Mouse (Mus musculus) activated CD4-positive, CD25-positive, alpha-beta regulatory T cell, adult 4 months (primary cell): ENCODE results near the gene Ralb. TPM values are rescaled to one million over a fixed set of nuclear protein-coding genes. Genes with fewer than 3 reads are reported as not detected.

ENCODE experiments used
- ATAC-seq: one replicate; pipeline ENCODE4 v1.8.0; 2017
- polyA plus RNA-seq, 2 experiments: library from polyadenylated mRNA; unstranded; fragments of 100-300 nt; shearing (Covaris generic); gene quantifications; one replicate each; pipeline ENCODE4 v1.2.1; 2017

Ralb gene
- polyA plus RNA-seq, 2 experiments from 2014 or later = 12.2 to 14.2 TPM

- no peak for ATAC-seq
Observed at GRCm38 (mm10) chr1:119523826-119524225, 19.2 kb upstream of the Ralb start.

GRCm38 (mm10) chr1:119523369-119523768 lies 18.8 kb upstream of the Ralb start:
- ATAC-seq = no peak

DNA sequence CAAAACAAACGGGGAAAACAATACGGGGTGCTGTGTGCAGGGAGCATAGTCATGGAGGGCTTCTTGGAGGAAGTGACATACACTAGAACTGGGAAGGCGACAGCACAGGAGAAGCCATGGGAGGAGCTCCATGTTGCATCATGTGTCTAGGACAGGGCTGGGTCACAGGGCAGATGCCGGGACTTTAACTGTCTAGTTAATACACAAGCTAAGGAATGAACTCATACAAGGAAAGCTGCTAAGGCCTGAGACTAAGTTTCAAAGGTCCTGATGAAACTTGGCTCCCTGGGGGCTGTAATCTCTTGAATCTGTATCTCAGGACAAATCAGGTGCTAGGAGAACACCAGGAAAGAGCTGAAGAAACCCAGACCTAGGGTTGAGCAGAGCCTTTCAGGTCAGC lies 18.1 kb upstream of the Ralb start:
- ATAC-seq = no peak

- no peak for ATAC-seq
Observed at GRCm38 (mm10) chr1:119521681-119522080, 17.1 kb upstream of the Ralb start.

GRCm38 (mm10) chr1:119521029-119521428 lies 16.4 kb upstream of the Ralb start:
- no peak for ATAC-seq

GRCm38 (mm10) chr1:119519286-119519685 lies 14.7 kb upstream of the Ralb start:
- ATAC-seq = no peak

- no peak for ATAC-seq
Observed at GRCm38 (mm10) chr1:119518786-119519185, 14.2 kb upstream of the Ralb start.

- ATAC-seq = no peak
Observed at GRCm38 (mm10) chr1:119518060-119518459, 13.5 kb upstream of the Ralb start.

DNA sequence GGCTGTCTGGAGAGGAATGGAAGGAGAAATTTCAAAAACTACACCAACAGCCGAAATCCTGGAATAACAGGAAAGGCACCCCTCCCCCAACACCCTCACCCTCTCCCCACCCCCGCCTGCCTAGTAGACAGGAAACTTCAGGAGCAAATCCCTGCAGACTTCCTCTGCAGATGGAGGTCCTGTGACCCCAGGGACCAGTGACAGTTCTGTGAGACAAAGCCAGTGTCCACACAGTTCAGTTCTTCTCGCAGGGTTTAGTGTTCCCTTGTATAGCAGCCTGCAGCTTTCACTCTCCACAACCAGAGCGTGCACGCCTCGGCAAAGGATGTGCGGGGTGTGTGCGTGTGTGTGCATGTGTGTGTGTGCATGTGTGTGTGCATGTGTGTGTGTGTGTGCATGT lies 6.3 kb upstream of the Ralb start:
- ATAC-seq = no peak

DNA sequence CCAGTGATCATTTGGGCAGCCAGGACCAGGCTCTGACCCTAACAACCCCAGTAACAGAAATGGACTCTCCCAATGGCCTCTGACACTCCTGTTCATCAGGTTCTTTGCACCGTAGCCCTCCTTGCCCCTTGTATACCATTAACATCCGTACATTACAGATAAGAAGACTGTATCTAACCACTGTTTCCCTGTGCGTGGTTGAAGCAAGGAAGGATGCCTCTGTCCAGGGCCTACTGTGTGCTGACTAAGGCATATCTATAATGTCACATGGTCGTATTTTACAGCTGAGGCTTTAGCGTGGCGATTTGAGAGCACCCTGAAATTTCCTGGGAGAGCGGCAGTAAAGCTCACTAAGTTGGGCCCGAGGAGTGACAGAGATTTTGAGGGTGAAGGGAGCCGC lies 5.8 kb upstream of the Ralb start:
- no peak for ATAC-seq

GRCm38 (mm10) chr1:119509474-119509873 lies 4.9 kb upstream of the Ralb start:
- no peak for ATAC-seq

DNA sequence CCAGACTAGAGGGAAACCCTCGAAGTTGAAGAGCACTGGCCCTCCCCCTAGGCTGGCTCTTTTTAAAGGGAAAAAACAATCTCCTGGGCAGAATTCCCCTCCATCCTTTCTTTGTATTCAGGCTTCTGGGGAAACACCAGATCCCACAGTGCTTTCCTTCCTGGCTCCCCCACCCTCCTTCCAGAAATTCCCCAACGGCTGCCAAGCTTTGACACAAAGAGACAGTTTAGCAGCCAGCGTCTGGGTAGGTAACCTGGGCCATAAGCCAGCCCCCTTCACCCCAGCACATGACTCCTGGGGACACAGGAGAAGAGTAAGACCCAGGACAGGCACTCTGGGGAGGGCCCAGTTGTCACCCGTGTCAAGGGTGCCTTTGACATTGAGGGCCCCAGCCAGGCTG lies 4.0 kb upstream of the Ralb start:
- no peak for ATAC-seq

DNA sequence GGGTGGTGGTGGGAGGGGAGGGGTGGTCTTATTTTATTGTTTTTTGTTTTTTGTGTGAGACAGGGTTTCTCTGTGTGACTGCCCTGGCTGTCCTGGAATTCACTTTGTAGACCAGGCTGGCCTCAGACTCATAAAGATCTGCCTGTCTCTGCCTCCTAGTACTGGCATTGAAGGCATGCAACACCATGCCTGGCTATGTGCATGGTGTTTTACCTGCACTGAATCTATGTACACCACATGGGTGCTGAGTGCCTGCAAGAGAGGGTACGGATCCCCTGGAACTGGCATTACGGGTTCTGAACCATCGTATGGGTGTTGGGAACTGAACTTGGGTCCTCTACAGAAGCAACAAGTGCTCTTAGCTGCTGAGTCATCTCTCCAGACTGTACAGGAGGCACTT lies 1.4 kb upstream of the Ralb start:
- no peak for ATAC-seq

GRCm38 (mm10) chr1:119503808-119504207 lies 786 bp downstream of the Ralb start:
- ATAC-seq = no peak

- ATAC-seq = no peak
Observed at GRCm38 (mm10) chr1:119503181-119503580, 1.4 kb downstream of the Ralb start.

DNA sequence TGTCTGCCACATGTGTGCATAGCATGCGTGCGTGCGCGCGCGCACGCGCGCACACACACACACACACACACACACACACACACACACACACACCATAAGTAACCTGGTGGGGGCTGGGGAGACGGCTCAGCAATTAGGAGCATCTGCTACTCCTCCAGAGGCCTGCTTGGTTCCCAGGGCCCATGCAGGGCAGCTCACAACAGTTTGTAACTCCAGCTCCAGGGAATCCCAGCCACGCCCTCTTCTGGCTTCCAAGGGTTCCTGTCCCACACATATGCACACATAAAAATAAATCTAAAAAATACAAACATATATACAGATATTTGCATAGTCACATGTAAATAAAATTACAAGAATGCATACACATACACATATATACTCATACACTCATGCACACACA lies 1.9 kb downstream of the Ralb start:
- ATAC-seq = no peak

DNA sequence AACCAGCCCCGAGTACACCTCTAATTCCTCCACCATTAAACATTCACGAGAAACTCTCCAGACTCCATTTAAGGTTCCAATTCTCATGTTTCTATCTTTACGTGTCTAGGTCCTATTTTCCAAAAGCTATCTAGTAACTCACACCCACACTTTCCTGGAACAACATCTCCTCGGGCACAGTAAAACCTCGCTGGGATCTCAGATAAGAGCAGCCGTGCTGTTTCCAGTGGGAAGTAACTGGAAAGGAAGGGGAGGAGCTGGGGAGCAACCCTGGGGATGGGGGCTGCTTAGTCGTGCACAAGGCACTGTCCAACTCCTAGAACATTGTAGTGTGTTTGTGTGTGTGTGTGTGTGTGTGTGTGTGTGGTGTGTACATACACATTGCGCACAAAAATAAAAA lies 2.7 kb downstream of the Ralb start:
- no peak for ATAC-seq

DNA sequence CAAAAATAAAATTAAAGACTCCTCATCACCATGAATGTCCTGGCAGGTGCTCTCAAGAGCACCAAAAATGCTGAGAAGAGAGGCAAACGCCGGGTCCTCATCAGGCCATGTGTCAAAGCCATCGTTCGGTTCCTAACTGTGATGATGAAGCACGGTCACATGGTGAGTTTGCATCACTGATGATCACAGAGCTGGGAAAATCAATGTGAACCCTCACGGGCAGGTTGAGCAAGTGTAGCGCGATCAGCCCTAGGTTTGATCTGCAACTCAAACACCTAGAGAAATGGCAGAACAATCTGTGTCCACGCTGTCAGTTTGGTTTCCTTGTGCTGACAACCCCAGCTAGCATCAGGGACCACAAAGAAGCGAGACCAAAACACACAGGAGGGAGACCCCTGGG lies 5.1 kb downstream of the Ralb start:
- no peak for ATAC-seq

DNA sequence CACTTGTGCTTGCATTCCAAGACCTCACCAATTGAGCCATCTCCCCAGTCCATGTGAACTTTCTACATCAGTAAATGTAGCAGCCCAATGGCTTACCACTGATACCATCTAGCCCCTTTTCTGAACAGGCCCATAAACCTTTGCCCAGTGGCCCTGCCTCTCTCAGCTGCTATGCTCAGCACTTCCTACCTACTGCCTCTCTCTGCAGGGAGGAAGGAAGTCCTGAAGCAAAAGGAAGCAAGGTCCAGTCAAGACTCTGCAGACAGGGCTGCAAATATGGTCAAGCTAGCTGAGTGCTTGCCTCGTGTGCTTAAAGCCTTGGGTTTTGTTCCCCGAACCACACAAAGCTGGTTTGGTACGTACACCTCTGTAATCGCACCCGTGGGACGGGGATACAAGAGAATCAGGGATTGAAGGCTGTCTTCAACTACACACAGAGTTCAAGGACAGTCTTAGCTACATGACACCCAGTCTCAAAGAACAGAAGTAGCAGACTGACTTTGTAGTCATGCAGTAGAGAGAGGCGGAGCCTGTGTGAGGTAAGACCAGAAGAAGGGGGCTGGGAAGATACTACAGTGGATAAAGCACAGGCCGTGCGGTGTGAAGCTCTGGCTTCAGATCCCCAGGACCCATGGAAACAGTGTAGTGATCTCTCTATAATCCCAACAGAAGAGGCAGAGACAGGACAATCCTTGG lies 5.9 kb downstream of the Ralb start:
- ATAC-seq = no peak

- ATAC-seq = no peak
Observed at GRCm38 (mm10) chr1:119497346-119498004, 7.1 kb downstream of the Ralb start.

DNA sequence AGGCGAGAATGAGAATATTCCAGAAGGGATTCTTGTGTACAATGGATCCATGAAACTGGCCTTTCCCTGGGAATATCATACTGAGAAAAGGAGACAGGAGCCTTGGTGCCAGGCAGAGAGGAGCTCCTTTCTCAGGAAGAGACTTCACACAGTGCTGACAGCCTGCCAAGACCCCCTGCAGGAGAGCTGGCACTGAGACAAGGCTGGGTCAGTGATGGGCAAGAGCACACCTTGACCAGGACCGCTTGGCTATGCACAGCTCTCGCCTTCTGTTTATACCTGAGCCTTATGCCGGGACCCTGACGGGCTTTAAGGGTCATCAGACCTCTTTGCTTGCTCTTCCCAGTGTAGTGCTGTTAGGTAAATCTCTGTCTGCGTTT lies 9.2 kb downstream of the Ralb start:
- no peak for ATAC-seq

- no peak for ATAC-seq
Observed at GRCm38 (mm10) chr1:119494712-119495395, 9.7 kb downstream of the Ralb start.

- no peak for ATAC-seq
Observed at GRCm38 (mm10) chr1:119494024-119494711, 10.4 kb downstream of the Ralb start.

DNA sequence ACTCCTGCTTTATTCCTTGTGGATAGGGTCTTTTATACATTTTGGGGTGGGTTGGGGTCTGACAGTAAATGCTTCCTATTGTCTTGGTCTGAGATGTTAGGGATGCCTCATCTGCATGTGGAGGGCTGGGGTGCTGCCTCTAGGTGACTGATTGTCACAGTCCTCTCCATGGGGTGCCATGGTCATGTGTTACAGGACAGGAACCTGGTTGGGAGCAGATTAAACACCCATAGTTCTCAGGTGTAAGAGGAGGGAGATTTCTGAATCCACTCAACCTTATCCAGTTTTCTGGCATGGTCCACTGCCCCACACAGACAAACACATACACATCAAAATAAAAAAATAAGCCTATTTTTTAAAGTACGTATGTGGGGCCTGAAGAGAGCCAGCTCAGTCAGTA lies 12.1 kb downstream of the Ralb start:
- ATAC-seq = no peak
